Comparison of ENCODE assay signal across 10 mouse cellular contexts in genomic region chr1:155053296-155053695, GRCm38 (mm10). TPM values are rescaled to one million over a fixed set of nuclear protein-coding genes. Genes with fewer than 3 reads are reported as not detected.
DNase-seq lines count a peak whose midpoint lies in the region; ATAC-seq and TF ChIP-seq lines count a peak whose summit lies in the region.
"Had no signal": no experiment of that assay in that cellular context is flagged by ENCODE, and none has a peak within 500 bp of the region (broad histone marks: within the 10 kb centered on the region; RNA-seq: fewer than 3 reads in every experiment).

No protein-coding gene starts in this region.

- no peak overlapping the region for H3K4me2 ChIP-seq in heart, embryonic 13.5 days
- H3K4me2 ChIP-seq in embryonic facial prominence, embryonic 13.5 days, result no peak overlapping the region
- no peak overlapping the region for H3K4me2 ChIP-seq in limb, embryonic 13.5 days (replicated peaks)

- DNase-seq in heart, adult 2 months, result no peak
- peak; percentile 46 for DNase-seq in 3134 (ENCODE audit: extremely low read depth, insufficient read length, low spot score)
- no peak for DNase-seq in left cerebral cortex, adult 11 months (ENCODE audit: low spot score)
- DNase-seq in adrenal gland, postnatal 14 days, result no peak
- DNase-seq: adrenal gland, postnatal 10 days; cerebellum, postnatal 36 days had no signal

- no peak for TF ChIP-seq CTCF in heart, adult 2 months (IDR thresholded peaks at IDR 0.05)

- no peak for TF ChIP-seq POLR2A in heart, adult 2 months (IDR thresholded peaks at IDR 0.05; ENCODE audit: insufficient read depth, low read depth, low read length)

- no peak overlapping the region for H3K4me3 ChIP-seq in heart, embryonic 13.5 days
- no peak overlapping the region for H3K4me3 ChIP-seq in heart, adult 2 months
- no peak overlapping the region for H3K4me3 ChIP-seq in embryonic facial prominence, embryonic 13.5 days
- H3K4me3 ChIP-seq in limb, embryonic 13.5 days, result no peak overlapping the region

- TF ChIP-seq EP300 in heart, adult 2 months (IDR thresholded peaks at IDR 0.05; ENCODE audit: insufficient read depth, low read depth, low read length), result no peak

- peaks cover 79% of the 10 kb centered on the region for H3K4me1 ChIP-seq in heart, embryonic 13.5 days
- peaks cover 25% of the 10 kb centered on the region for H3K4me1 ChIP-seq in heart, adult 2 months (ENCODE audit: control insufficient read depth, insufficient read depth, low read length)
- H3K4me1 ChIP-seq in embryonic facial prominence, embryonic 13.5 days, result peaks cover 68% of the 10 kb centered on the region
- H3K4me1 ChIP-seq in limb, embryonic 13.5 days, result peaks cover 65% of the 10 kb centered on the region

- ATAC-seq in heart, embryonic 13.5 days (ENCODE audit: extremely low read depth, insufficient number of reproducible peaks, low FRiP score, low TSS enrichment), result no peak
- no peak for ATAC-seq in embryonic facial prominence, embryonic 13.5 days (ENCODE audit: insufficient number of reproducible peaks, insufficient read depth, low FRiP score, low TSS enrichment, low read depth)
- no peak for ATAC-seq in limb, embryonic 13.5 days (ENCODE audit: low FRiP score, low read depth)
- ATAC-seq in megakaryocyte, adult 5-6 weeks (ENCODE audit: poor library complexity, severe bottlenecking), result no peak

- intact Hi-C loops in heart, adult 2 months (cut with DNase I), result no loop called here

- H3K36me3 ChIP-seq in heart, embryonic 13.5 days, result no peaks in the 10 kb centered on the region
- H3K36me3 ChIP-seq in heart, adult 2 months (ENCODE audit: control insufficient read depth, insufficient read depth, low read length), result no peaks in the 10 kb centered on the region
- no peaks in the 10 kb centered on the region for H3K36me3 ChIP-seq in embryonic facial prominence, embryonic 13.5 days
- H3K36me3 ChIP-seq in limb, embryonic 13.5 days, result no peaks in the 10 kb centered on the region

- peak overlapping the region; percentile 82 for H3K27ac ChIP-seq in heart, embryonic 13.5 days (replicated peaks)
- no peak overlapping the region for H3K27ac ChIP-seq in heart, adult 2 months
- H3K27ac ChIP-seq in embryonic facial prominence, embryonic 13.5 days, result peak overlapping the region; percentile 86
- peak overlapping the region; percentile 76; the same call in 1 of the 2 replicates for H3K27ac ChIP-seq in limb, embryonic 13.5 days

- 91% methylated on average over 1 of the region's 1 CpGs for WGBS in heart, embryonic 13.5 days
- WGBS in heart, adult 2 months, result 70% methylated on average over 1 of the region's 1 CpGs
- 93% methylated on average over 1 of the region's 1 CpGs for WGBS in embryonic facial prominence, embryonic 13.5 days
- WGBS in limb, embryonic 13.5 days, result 87% methylated on average over 1 of the region's 1 CpGs

- no peak overlapping the region for H3K9ac ChIP-seq in heart, embryonic 13.5 days
- no peak overlapping the region for H3K9ac ChIP-seq in heart, adult 2 months (ENCODE audit: low read depth, low read length)
- H3K9ac ChIP-seq in embryonic facial prominence, embryonic 13.5 days, result no peak overlapping the region
- no peak overlapping the region for H3K9ac ChIP-seq in limb, embryonic 13.5 days

- H3K9me3 ChIP-seq in heart, embryonic 13.5 days, result no peaks in the 10 kb centered on the region
- no peaks in the 10 kb centered on the region for H3K9me3 ChIP-seq in embryonic facial prominence, embryonic 13.5 days
- H3K9me3 ChIP-seq in limb, embryonic 13.5 days, result no peaks in the 10 kb centered on the region

- no peaks in the 10 kb centered on the region for H3K27me3 ChIP-seq in heart, embryonic 13.5 days (replicated peaks)
- H3K27me3 ChIP-seq in heart, adult 2 months (ENCODE audit: control insufficient read depth, insufficient read depth, low read length), result no peaks in the 10 kb centered on the region
- no peaks in the 10 kb centered on the region for H3K27me3 ChIP-seq in embryonic facial prominence, embryonic 13.5 days
- no peaks in the 10 kb centered on the region for H3K27me3 ChIP-seq in limb, embryonic 13.5 days

- no peaks in the 10 kb centered on the region for H3K79me2 ChIP-seq in heart, adult 2 months (replicated peaks; ENCODE audit: control insufficient read depth, insufficient read depth, low read length)

RNA-seq across cellular contexts. Expression of gene Ier5, which starts 46.1 kb away (rescaled TPM):
- polyA plus RNA-seq in heart, embryonic 13.5 days (2015; fragmentation: Nextera tagmentation; extraction: Ambion mirVana), result 3.6 and 3.8 TPM in 2 replicates
- 10 to 100 TPM; 12.5 to 16.8 TPM for total RNA-seq in heart, adult 2 months (2021)
- 9.8 and 13.5 TPM in 2 replicates for polyA plus RNA-seq in heart, adult 2 months (2012; rRNA removed)
- 7.5 and 9.2 TPM in 2 replicates for polyA plus RNA-seq in embryonic facial prominence, embryonic 13.5 days (2015; fragmentation: Nextera tagmentation; extraction: Ambion mirVana)
- polyA plus RNA-seq in limb, embryonic 13.5 days (2015; fragmentation: Nextera tagmentation; extraction: Ambion mirVana), result 5.8 and 6.0 TPM in 2 replicates
- 58.4 and 62.3 TPM in 2 replicates for total RNA-seq in megakaryocyte, adult 5-6 weeks (2015)
- 35.4 and 38.3 TPM in 2 replicates for total RNA-seq in megakaryocyte, adult 5-6 weeks (2017)
- total RNA-seq in adrenal gland, postnatal 14 days (2021), result 11.1 and 12.9 TPM in 2 replicates
